Mouse (Mus musculus) small intestine, adult 2 months (tissue): ENCODE measurements around the gene Dnajb3.

ENCODE experiments used
- CTCF ChIP-seq: fragments of 200-500 bp; IDR thresholded peaks from 2 replicates; pipeline ENCODE4 v1.5.1; 2012; ENCODE audit warnings: low read depth, mild to moderate bottlenecking, control low read depth, inconsistent platforms, low read length, moderate library complexity, mixed read lengths; ENCODE audit not compliant: insufficient replicate concordance, insufficient read length; ENCODE audit errors: extremely low read depth
- POLR2A ChIP-seq: fragments of 200-500 bp; IDR thresholded peaks from 2 replicates; pipeline ENCODE4 v1.6.1; 2012; ENCODE audit warnings: low read depth, mild to moderate bottlenecking, control low read depth, inconsistent platforms, low read length, moderate library complexity

GRCm38 (mm10) chr1:88213766-88214461, 8.3 kb upstream of the Dnajb3 start:
- TF ChIP-seq POLR2A (no peak), CTCF (no peak)
